Mouse (Mus musculus): ENCODE measurements around the gene Cd2bp2. TPM values are rescaled to one million over a fixed set of nuclear protein-coding genes. Genes with fewer than 3 reads are reported as not detected.

Cd2bp2 gene
- polyA plus RNA-seq, 1 experiment: 58.5 TPM

DNA sequence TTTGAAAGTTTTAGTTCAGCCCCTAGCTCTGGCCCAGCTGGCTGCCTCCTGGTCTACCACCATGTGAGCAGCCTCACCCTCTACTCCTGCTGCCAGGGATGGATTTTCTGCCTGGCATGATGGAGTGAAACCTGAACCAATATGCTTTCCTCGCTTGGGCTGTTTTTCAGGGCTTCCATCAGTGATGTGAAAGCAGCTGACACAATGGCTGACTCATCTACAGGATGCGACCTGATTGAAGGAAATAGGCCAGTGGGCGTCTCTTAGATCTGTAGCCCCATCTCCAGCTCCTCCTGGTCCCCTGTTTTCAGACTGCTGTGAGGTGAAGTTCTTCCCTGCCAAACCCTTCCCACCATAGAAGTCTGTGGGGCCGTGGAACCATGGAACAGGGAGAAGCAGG, 18.9 kb downstream of the Cd2bp2 start:
- H3K27ac ChIP-seq (ENCODE audit: insufficient read depth, low read depth, low read length): no peak overlapping the region
- H3K4me1 ChIP-seq (ENCODE audit: control insufficient read depth, insufficient read depth, low read length): peaks cover 28% of the 10 kb centered on the region
- H3K4me3 ChIP-seq (ENCODE audit: insufficient read depth, low read length): no peak overlapping the region
- TF ChIP-seq POLR2A (IDR thresholded peaks at IDR 0.05; ENCODE audit: borderline replicate concordance, low read depth, low read length): no peak
- TF ChIP-seq CTCF (IDR thresholded peaks at IDR 0.05; ENCODE audit: low read depth, low read length): no peak

DNA sequence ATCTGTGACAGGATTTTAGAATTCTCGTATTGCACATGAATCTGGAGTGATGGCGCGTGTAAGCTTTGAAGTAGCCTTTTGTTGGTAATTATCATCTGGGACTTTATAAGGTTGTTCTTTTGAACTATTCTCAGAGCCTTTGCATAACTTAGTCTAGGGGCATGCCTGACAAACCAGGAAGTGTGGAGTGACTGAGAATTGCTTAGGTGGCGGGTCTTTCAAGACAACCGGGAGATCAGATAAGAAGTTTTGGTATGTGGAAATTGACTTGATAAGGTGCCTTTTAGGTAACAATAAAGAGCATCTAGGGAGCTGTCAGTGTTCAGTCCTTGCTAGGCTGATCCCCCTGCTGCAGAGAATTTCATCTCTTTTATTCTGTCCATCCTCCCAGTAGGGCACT, 29.3 kb downstream of the Cd2bp2 start:
- TF ChIP-seq CTCF (IDR thresholded peaks at IDR 0.05; ENCODE audit: low read depth, low read length) (no peak), POLR2A (IDR thresholded peaks at IDR 0.05; ENCODE audit: borderline replicate concordance, low read depth, low read length) (no peak)
- Histone ChIP-seq H3K4me1 (ENCODE audit: control insufficient read depth, insufficient read depth, low read length) (peaks cover 42% of the 10 kb centered on the region), H3K27ac (ENCODE audit: insufficient read depth, low read depth, low read length) (peak overlapping the region; percentile 67), H3K4me3 (ENCODE audit: insufficient read depth, low read length) (no peak overlapping the region)

- peaks cover 42% of the 10 kb centered on the region for H3K4me1 ChIP-seq (ENCODE audit: control insufficient read depth, insufficient read depth, low read length)
- H3K27ac ChIP-seq (ENCODE audit: insufficient read depth, low read depth, low read length): peak overlapping the region; percentile 67
- TF ChIP-seq POLR2A (IDR thresholded peaks at IDR 0.05; ENCODE audit: borderline replicate concordance, low read depth, low read length) (no peak), CTCF (IDR thresholded peaks at IDR 0.05; ENCODE audit: low read depth, low read length) (no peak)
- H3K4me3 ChIP-seq (ENCODE audit: insufficient read depth, low read length): no peak overlapping the region
These were observed 30.0 kb downstream of the Cd2bp2 start for GRCm38 (mm10) chr7:127165607-127166493.

DNA sequence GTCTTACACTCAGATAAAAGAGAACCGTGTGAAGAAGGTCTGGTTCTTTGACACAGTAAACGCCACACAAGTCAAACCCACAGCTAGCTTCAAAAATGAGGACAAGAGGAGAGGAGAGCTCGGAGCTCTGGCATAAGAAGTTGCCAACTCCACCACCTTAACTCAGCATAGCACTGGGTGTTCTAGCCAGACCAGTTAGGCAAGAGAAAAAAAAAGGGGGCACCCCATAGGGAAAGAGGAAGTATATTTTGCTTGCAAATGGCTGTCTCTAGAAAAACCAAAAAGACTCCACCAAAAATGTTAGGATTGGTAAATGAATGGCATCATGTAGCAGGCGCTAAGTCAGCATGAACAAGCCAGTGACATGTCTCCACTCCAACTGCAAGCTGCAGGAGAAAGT, 31.8 kb downstream of the Cd2bp2 start:
- Histone ChIP-seq H3K4me3 (ENCODE audit: insufficient read depth, low read length) (no peak overlapping the region), H3K27ac (ENCODE audit: insufficient read depth, low read depth, low read length) (peak overlapping the region; percentile 33), H3K4me1 (ENCODE audit: control insufficient read depth, insufficient read depth, low read length) (peaks cover 42% of the 10 kb centered on the region)
- TF ChIP-seq CTCF (IDR thresholded peaks at IDR 0.05; ENCODE audit: low read depth, low read length): no peak
- TF ChIP-seq POLR2A (IDR thresholded peaks at IDR 0.05; ENCODE audit: borderline replicate concordance, low read depth, low read length): no peak

- H3K27ac ChIP-seq (ENCODE audit: insufficient read depth, low read depth, low read length): no peak overlapping the region
- peaks cover 38% of the 10 kb centered on the region for H3K4me1 ChIP-seq (ENCODE audit: control insufficient read depth, insufficient read depth, low read length)
- TF ChIP-seq CTCF (IDR thresholded peaks at IDR 0.05; ENCODE audit: low read depth, low read length) (no peak), POLR2A (IDR thresholded peaks at IDR 0.05; ENCODE audit: borderline replicate concordance, low read depth, low read length) (no peak)
- H3K4me3 ChIP-seq (ENCODE audit: insufficient read depth, low read length): no peak overlapping the region
These were observed 33.3 kb downstream of the Cd2bp2 start for GRCm38 (mm10) chr7:127162546-127162945.

DNA sequence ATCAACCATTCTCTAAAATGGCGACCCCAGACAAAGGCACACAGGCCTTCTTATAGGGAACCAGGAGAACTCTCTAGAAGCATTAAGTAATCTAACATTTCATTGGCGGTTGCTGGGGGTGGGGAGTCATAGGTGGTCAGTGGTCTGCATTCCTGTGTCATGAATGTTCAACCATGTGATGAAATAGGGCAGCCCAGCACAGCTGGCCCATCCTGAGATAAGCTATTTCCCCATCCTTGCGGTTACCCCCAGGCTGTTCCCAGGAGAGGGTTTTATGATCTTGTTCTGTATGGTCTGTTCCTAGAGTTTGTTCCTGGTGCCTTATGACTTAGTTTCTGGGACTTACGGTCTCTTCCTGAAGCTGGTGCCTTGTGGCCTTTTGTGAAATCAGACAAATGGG, 38.3 kb downstream of the Cd2bp2 start:
- Histone ChIP-seq H3K4me1 (ENCODE audit: control insufficient read depth, insufficient read depth, low read length) (peaks cover 10% of the 10 kb centered on the region), H3K4me3 (ENCODE audit: insufficient read depth, low read length) (no peak overlapping the region), H3K27ac (ENCODE audit: insufficient read depth, low read depth, low read length) (no peak overlapping the region)
- TF ChIP-seq CTCF (IDR thresholded peaks at IDR 0.05; ENCODE audit: low read depth, low read length) (no peak), POLR2A (IDR thresholded peaks at IDR 0.05; ENCODE audit: borderline replicate concordance, low read depth, low read length) (no peak)

DNA sequence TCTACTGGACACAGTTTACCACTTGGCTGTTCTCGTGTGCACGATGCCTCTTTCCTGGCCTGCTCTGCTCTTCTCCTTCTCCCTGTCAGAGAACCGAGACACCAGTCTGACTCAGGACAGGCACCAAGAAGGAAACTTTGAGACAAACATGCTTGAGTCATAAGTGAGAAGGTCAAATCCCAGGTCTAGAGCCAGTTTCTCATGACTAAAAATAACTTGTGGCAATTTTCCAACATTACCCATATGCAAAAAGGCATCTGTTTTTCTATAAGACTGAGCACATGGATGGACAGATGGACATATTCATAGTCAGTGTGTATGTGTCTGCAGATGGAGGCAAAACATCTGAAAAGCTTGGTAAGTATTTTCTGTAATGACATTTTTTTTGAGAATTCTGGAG, 42.4 kb downstream of the Cd2bp2 start:
- TF ChIP-seq CTCF (IDR thresholded peaks at IDR 0.05; ENCODE audit: low read depth, low read length) (no peak), POLR2A (IDR thresholded peaks at IDR 0.05; ENCODE audit: borderline replicate concordance, low read depth, low read length) (no peak)
- H3K4me1 ChIP-seq (ENCODE audit: control insufficient read depth, insufficient read depth, low read length): peaks cover 7% of the 10 kb centered on the region
- H3K4me3 ChIP-seq (ENCODE audit: insufficient read depth, low read length): no peak overlapping the region
- no peak overlapping the region for H3K27ac ChIP-seq (ENCODE audit: insufficient read depth, low read depth, low read length)

DNA sequence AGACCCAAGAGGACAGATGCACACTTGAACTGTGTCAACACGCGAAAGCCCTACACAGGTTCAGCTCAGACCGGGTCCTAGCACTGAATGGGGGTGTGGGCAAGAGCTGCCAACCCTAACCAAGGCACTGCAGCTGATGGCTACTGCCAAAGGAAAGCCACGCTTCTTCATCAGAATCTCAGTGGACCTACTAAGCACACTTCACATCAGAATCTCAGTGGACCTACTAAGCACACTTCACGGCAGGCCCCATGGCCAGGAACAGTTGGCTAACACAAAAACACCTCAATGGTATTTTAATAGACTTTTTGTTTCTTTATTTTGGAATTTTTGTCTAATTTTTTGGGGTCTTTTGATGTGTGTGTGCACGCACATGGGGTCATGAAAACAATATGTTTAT, 43.4 kb downstream of the Cd2bp2 start:
- Histone ChIP-seq H3K27ac (ENCODE audit: insufficient read depth, low read depth, low read length) (no peak overlapping the region), H3K4me3 (ENCODE audit: insufficient read depth, low read length) (no peak overlapping the region), H3K4me1 (ENCODE audit: control insufficient read depth, insufficient read depth, low read length) (peaks cover 13% of the 10 kb centered on the region)
- TF ChIP-seq CTCF (IDR thresholded peaks at IDR 0.05; ENCODE audit: low read depth, low read length) (no peak), POLR2A (IDR thresholded peaks at IDR 0.05; ENCODE audit: borderline replicate concordance, low read depth, low read length) (no peak)

GRCm38 (mm10) chr7:127147901-127148300, 47.9 kb downstream of the Cd2bp2 start:
- Histone ChIP-seq H3K4me3 (ENCODE audit: insufficient read depth, low read length) (no peak overlapping the region), H3K4me1 (ENCODE audit: control insufficient read depth, insufficient read depth, low read length) (peaks cover 33% of the 10 kb centered on the region), H3K27ac (ENCODE audit: insufficient read depth, low read depth, low read length) (no peak overlapping the region)
- TF ChIP-seq CTCF (IDR thresholded peaks at IDR 0.05; ENCODE audit: low read depth, low read length) (no peak), POLR2A (IDR thresholded peaks at IDR 0.05; ENCODE audit: borderline replicate concordance, low read depth, low read length) (no peak)

GRCm38 (mm10) chr7:127146267-127146603, 49.6 kb downstream of the Cd2bp2 start:
- Histone ChIP-seq H3K27ac (ENCODE audit: insufficient read depth, low read depth, low read length) (peak overlapping the region; percentile 34; the same call in 1 of the 2 replicates), H3K4me3 (ENCODE audit: insufficient read depth, low read length) (no peak overlapping the region), H3K4me1 (ENCODE audit: control insufficient read depth, insufficient read depth, low read length) (peaks cover 38% of the 10 kb centered on the region)
- TF ChIP-seq POLR2A (IDR thresholded peaks at IDR 0.05; ENCODE audit: borderline replicate concordance, low read depth, low read length) (no peak), CTCF (IDR thresholded peaks at IDR 0.05; ENCODE audit: low read depth, low read length) (no peak)
